Mouse (Mus musculus): ENCODE data around the gene Tescl.

Gene Tescl

GRCm38 (mm10) chr7:24333304-24333986 lies at the start of gene Tescl:
Tescl (minus strand) TSS chr7:24333936.
- DNase-seq (ENCODE audit: low spot score): no peak

GRCm38 (mm10) chr7:24382730-24383372 lies 49.1 kb upstream of the Tescl start:
- DNase-seq (ENCODE audit: low spot score): no peak

GRCm38 (mm10) chr7:24380370-24380769 lies 46.6 kb upstream of the Tescl start:
- no peak for DNase-seq (ENCODE audit: low spot score)

GRCm38 (mm10) chr7:24379934-24380333 lies 46.2 kb upstream of the Tescl start:
- DNase-seq (ENCODE audit: low spot score): peak; percentile 72

GRCm38 (mm10) chr7:24378049-24378701 lies 44.4 kb upstream of the Tescl start:
- peak; percentile 74 for DNase-seq (ENCODE audit: low spot score)

GRCm38 (mm10) chr7:24377091-24377865 lies 43.5 kb upstream of the Tescl start:
- DNase-seq (ENCODE audit: low spot score): peak; percentile 63

- no peak for DNase-seq (ENCODE audit: low spot score)
Observed at GRCm38 (mm10) chr7:24376456-24376855, 42.7 kb upstream of the Tescl start.

- peak; percentile 82 for DNase-seq (ENCODE audit: low spot score)
Observed at GRCm38 (mm10) chr7:24373538-24374379, 40.0 kb upstream of the Tescl start.

GRCm38 (mm10) chr7:24372786-24373185 lies 39.0 kb upstream of the Tescl start:
- peak; percentile 45 for DNase-seq (ENCODE audit: low spot score)

- no peak for DNase-seq (ENCODE audit: low spot score)
Observed at GRCm38 (mm10) chr7:24372300-24372699, 38.6 kb upstream of the Tescl start.

- no peak for DNase-seq (ENCODE audit: low spot score)
Observed at GRCm38 (mm10) chr7:24371809-24372145, 38.0 kb upstream of the Tescl start.

GRCm38 (mm10) chr7:24371012-24371808 lies 37.5 kb upstream of the Tescl start:
- DNase-seq (ENCODE audit: low spot score): no peak

GRCm38 (mm10) chr7:24369731-24370541 lies 36.2 kb upstream of the Tescl start, which contains the start of gene Kcnn4:
Kcnn4 (plus strand) TSS chr7:24370263.
- peak; percentile 93 for DNase-seq (ENCODE audit: low spot score)

GRCm38 (mm10) chr7:24368946-24369345 lies 35.2 kb upstream of the Tescl start:
- peak; percentile 51 for DNase-seq (ENCODE audit: low spot score)

- DNase-seq (ENCODE audit: low spot score): no peak
Observed at GRCm38 (mm10) chr7:24368226-24368625, 34.5 kb upstream of the Tescl start.

- DNase-seq (ENCODE audit: low spot score): no peak
Observed at GRCm38 (mm10) chr7:24366716-24367632, 33.2 kb upstream of the Tescl start.

- DNase-seq (ENCODE audit: low spot score): no peak
Observed at GRCm38 (mm10) chr7:24365258-24366014, 31.7 kb upstream of the Tescl start.

- DNase-seq (ENCODE audit: low spot score): peak; percentile 87
Observed at GRCm38 (mm10) chr7:24364827-24365226, 31.1 kb upstream of the Tescl start.
